Mouse (Mus musculus): ENCODE measurements around the gene Phldb2. TPM values are rescaled to one million over a fixed set of nuclear protein-coding genes. Genes with fewer than 3 reads are reported as not detected.

Gene Phldb2
- total RNA-seq, 2 experiments from 2014 or later, result 4.7 to 7.0 TPM

DNA sequence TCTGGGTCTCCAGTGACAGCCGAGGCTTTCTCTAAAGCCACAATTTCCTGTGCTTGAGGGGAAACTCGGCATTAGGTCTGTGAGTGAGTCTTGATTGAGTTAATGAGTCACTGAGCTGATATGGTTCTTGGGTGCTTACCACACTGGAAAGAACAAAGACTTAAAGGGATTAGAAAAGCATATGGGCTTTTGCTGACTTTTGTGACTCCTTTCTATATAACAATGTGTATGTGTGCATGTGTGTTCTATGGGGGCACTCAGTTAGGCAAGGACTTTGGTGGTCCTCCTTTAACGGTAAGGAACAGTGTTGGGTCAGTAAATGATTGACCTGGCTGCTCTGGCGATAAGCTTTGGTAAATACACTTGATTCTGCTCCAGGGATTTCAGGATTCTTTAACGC lies 897 bp downstream of the Phldb2 start:
- DNase-seq (ENCODE audit: extremely low spot score in 1 of 2, low spot score in 1 of 2), result no peak

DNA sequence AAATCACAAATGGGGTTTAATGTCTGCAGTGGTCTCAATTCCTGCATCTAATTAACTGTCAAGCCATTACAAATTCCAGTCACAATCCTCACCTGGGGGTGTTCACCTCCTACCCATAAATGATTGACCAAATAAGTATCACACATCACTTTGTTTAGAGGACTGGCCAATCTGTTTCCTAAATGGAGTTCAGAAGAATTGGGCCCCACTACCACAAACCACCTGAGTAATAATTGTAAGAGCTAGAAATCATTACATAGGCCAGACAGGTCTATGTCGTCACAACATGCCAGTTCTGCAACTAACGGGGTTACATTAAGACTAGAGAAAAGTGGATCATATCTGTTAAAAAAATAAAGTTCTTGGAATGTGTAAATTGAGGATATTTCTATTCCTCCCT lies 1.4 kb downstream of the Phldb2 start:
- no peak for DNase-seq (ENCODE audit: extremely low spot score in 1 of 2, low spot score in 1 of 2)

DNA sequence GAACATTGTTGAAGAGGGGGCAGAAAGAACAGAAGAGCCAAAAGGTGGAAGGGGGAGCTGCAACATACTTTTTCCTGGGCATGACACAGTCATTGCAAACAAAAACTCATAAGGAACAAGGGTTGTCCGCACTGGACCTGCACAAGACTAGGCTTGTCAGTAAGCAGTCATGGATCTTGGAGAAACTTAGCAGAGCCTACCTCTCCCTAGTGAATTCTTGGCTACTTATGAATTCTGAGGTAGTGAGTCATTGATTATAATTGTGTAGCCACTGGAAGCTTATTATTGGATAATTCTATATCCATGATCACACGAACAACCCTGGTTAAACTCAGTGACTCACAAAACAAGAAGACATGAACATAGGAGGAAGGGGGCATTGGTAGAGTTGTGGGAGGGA lies 7.1 kb downstream of the Phldb2 start:
- no peak for DNase-seq (ENCODE audit: extremely low spot score in 1 of 2, low spot score in 1 of 2)

DNA sequence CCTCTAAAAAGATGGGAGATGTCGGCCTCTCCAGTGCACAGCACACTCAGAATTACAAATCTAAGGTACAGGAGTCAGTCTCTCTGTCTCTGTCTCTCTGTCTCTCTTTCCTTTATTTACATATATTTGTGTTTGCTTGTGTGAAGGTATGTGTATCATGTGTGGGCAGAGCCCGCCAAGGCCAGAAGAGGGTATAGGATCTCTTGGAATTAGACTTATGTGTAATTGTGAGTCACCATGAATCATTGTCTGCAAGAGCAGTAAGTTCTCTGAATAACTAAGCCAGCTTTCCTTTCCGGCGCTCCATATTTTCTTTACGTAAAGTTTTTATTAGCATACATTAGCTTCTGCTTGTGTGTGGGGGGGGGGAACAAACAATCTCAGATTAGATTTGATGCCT lies 7.7 kb downstream of the Phldb2 start:
- DNase-seq (ENCODE audit: extremely low spot score in 1 of 2, low spot score in 1 of 2), result no peak

DNA sequence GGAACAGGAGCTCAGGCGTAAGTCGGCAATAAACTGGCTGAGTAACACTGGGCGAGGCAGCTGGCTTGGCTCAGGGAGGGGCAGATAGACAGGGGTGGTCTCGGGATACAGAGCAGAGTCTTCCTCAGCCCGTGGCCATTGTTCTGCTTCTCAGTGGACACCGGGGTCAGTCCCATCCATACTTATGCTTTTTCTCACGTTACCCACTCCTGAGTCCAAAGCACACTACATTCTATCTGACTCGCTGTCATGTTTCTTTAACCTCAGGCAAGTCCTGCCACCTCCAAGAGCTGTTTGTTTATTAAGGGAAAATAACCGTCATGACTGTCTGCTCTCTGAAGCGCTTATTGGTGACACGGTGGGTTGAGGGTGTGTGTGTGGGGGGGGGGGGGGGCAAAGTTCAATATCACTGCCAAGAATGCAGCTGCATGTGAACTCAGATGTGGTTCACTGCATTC lies 8.2 kb downstream of the Phldb2 start:
- DNase-seq (ENCODE audit: extremely low spot score in 1 of 2, low spot score in 1 of 2), result no peak

DNA sequence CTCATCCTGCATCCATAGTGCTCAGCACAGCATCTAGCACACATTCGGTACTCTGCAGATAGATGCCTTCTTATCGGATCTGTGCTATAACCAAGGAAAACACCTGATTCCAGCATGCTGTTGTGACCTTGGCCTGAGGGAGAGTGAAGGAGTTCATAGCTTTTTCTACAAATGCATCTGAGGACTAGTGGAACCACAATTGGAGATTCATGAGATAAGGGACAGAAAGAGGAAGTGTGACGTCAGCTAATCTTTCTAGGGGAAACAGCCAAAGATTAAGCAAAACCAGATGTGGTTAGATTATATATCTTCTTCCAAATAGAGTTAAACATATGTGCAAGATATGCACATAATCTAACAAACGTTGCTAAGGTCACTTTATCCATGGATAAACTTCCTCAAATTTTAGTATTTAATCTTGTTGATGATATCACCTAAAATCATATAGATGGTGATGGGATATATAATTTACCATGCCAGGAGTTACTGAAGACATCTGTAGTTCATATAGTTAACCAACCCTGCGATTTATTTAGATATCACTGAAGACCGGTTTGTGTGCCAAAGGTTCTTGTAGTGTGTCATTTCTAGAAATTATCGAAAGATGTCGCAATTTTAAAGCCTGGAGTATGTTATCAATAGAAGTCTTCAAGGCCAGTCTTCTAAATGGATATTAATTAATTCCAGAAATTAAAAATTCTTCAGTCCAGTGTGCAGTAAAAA lies 11.1 kb downstream of the Phldb2 start:
- DNase-seq (ENCODE audit: extremely low spot score in 1 of 2, low spot score in 1 of 2), result no peak

DNA sequence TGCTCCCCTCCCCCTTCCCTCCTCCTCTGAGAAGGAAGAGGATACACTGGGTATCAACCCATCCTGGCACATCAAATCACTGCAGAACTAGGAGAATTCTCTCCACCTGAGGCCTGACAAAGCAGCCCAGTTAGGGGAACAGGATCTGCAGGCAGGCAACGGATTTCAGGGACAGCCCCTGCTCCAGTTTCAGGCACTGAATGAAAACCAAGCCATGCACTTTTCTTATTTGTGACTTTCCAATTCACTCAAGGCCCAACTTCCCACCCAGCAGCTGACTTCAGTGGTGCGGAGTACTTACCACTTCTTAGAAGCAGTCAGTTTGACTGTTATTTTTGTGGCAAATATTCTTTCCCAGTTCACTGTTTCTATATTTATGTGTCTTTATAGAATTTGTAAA lies 12.7 kb downstream of the Phldb2 start:
- DNase-seq (ENCODE audit: extremely low spot score in 1 of 2, low spot score in 1 of 2), result no peak

DNA sequence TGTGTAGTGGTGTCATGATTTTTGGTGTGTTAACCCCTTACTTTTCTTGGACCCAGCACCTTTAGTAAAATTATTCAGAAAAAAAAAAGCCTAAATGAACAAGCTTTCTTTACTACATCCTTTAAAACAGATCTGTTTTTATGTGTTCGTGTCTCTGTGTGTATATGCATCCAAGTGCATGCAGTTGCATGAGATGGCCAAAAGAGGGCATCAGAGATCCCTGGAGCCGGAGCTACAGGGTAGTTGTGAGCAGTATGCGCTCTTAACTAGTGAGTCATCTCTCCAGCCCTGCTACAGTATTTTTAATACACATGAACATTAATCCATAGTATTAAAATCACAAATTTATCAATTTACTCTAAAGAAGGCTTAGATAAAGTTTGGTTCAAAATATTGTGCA lies 14.0 kb downstream of the Phldb2 start:
- no peak for DNase-seq (ENCODE audit: extremely low spot score in 1 of 2, low spot score in 1 of 2)

DNA sequence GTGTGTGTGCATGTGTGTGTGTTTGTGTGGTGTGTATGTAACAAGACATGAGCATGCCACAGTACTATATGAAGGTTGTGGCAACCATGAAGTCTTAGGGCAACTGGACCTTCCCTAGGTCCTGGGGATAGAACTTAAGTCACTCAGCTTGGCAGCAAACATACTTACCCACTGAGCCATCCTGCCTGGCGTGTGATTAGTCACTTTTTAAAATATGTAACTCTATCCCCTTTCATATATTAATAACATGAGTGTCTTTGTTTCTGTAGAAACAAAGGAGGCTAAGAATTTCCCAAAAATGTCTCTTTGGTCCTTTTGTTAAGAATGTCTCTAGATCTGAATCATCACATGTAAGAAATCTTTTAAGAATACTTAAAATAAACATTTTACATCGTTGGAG lies 16.0 kb downstream of the Phldb2 start:
- no peak for DNase-seq (ENCODE audit: extremely low spot score in 1 of 2, low spot score in 1 of 2)

DNA sequence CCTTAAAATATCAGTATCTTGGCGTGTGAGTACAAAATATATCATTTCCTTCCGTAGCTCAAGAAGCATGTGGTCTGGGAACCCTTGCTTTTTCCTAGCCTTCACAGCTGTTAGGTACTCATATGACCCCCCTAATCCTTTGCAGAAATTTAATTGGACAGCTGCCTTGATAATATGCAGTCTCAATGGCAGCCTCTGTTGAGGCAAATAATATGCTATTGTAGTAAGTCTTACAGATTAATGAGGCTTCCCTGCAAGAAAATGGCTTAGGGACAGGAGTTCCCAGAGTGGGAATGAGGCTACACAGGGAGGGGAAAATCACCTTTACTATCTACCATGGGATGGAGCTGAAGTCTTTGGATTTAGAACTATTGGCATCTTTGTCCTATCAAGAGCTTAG lies 16.9 kb downstream of the Phldb2 start:
- no peak for DNase-seq (ENCODE audit: extremely low spot score in 1 of 2, low spot score in 1 of 2)

DNA sequence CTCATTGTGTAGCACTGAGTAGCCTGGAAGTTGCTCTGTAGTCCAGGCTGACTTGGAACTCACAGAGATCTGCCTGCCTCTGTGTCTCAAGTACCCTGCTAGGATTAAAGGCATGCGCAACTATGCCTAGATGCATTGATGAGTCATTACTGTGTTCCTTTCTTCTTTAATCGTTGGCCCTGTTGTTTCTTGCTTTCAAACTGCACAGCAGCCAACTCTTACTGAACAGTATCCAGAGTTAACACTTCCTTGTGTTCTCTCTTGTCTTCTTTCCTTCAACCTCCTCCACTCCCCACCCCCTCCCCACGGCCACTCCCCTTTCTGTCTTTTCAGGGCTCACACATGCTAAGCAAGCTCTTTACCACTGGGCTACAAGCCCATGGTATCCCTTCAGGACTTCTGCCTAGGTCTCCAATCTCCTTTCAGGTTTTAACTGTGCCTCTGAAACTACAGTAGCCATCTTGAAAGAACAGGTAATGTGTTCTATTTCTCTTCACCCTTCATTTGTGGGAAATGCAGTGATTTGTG lies 17.4 kb downstream of the Phldb2 start:
- DNase-seq (ENCODE audit: extremely low spot score in 1 of 2, low spot score in 1 of 2), result no peak

DNA sequence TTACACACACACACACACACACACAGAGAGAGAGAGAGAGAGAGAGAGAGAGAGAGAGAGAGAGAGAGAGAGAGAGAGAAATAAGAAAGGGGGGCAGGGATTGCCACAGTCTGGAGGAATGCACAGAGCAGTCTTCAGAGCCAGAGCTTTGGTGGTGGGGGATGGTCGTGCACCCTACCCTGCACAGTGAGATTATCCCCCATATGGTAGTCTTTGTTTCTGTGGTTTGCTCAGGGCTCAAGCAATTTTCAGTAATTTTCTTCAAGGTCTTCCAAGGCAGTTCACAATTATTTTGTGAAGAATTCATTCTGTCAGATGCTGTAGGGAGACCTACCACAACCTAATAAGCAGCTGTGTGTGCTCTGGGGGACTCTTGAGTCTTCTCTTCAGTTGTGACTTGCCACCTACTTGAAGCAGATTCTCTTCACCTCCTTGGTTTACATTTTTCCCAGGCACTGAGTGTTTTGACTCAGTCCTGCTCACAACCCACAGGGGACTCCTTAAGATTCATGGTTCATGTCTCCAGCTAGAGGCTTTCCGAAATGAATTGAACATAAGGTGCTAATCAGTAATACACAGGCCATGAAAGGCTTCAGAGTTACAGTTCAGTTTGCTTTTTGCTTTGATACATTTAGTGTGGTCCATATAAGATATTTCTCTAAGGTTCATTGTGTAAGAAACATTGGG lies 18.5 kb downstream of the Phldb2 start:
- DNase-seq (ENCODE audit: extremely low spot score in 1 of 2, low spot score in 1 of 2), result no peak

DNA sequence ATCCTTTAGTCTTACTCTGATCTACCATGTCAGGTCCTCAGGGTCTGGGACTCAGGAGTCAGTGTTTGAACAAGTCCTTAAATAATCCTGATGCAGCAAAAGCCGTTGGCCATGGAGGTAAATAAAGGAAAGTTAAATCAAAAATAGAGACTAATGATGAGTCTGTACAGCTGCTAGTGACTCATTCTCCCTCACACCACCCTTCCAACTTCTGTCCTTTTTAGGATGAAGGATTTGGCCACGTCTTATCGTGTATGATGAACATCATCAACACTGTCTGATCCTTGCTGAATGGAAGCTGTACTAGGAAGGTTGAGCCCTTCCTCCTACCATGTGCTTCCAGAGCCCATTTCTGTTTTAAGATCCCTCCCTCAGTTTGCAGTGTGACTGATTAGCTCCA lies 23.1 kb downstream of the Phldb2 start:
- no peak for DNase-seq (ENCODE audit: extremely low spot score in 1 of 2, low spot score in 1 of 2)

DNA sequence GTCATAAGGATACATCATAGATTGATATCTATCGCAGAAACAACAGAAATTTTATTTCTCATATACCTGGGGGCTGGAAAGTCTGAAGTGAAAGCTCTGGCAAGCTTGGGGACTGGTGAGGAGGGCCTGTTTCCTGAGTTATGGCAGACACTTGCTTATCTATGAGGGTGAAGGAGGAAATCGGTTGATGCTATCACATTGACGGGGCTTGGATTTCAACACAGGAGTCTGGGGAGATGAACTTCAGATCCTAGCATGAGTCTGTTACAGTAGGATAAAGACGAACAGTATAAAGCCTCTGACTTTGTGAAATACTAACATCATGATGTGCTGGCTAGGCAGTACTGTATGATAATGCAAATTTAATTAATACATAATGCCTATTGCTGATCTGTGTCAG lies 25.3 kb downstream of the Phldb2 start:
- no peak for DNase-seq (ENCODE audit: extremely low spot score in 1 of 2, low spot score in 1 of 2)

DNA sequence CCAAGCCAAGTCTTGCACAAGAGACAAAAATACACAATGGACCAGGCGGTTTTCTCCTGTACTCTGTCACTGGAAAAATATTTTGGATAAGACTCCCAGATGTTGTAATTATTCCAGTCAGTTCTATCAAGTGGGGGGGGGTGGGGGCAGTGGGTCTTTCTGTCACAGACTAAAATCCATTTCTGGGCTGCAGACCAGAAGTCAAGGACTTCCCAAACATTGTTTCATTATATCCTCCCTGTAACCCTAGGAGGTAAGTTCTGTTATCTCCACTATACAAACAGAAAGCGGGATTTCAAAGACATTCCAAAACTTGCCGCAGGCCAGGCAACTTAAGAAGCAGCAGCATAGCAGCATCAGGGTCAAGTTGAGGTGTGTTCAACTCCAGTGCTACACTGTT lies 25.8 kb downstream of the Phldb2 start:
- no peak for DNase-seq (ENCODE audit: extremely low spot score in 1 of 2, low spot score in 1 of 2)

DNA sequence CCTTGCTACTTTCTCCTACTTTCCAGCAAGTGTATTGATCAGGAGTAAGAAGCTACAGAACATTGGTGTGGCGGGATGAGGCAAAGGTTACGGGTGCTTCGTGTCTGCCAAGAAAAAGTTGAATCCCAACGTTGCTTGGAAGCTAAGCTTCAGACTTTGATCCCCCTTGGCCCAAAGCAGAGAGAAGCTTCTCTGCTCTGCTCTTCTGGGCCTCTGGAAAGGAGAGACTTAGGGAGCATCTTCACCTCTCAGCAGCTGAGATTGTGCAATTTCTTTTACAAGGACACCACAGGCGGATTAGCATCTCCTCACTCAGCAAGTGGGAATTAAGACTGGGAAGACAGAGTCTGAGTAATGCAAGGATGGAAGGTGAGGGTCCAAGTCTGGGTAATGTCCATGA lies 26.5 kb downstream of the Phldb2 start:
- no peak for DNase-seq (ENCODE audit: extremely low spot score in 1 of 2, low spot score in 1 of 2)

DNA sequence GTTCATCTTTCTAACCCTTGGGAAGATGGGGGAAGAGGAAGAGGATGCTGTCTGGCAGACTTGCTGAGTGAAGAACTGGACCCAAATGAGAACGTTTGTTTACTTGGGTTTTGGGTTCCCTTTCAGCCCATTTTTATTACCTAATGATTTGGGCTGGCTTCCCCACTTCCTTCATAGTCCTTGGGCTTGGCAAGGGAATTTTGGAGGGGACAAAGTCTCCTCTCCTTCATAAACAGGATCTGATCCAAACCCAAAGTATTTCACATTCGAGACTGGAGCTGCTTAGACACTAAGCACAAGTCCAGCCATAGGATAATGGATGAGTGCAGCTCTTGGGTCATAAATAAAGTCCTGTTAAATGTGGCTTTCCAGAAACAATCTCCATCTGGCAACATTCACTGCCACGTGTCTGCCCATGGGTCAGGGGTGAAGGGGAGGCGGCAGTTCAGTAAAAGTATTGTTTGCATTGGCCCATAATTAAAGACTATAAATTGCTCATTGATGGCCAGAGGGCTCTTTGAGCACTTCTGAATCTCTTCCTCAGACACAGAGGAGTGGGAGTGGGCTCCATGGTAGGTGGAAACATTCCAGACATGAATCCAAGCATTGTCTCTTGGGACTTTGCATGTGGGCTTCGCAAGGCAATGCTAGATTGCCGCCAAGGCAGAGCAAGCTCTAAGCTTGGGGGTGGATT lies 29.5 kb downstream of the Phldb2 start:
- DNase-seq (ENCODE audit: extremely low spot score in 1 of 2, low spot score in 1 of 2), result no peak

DNA sequence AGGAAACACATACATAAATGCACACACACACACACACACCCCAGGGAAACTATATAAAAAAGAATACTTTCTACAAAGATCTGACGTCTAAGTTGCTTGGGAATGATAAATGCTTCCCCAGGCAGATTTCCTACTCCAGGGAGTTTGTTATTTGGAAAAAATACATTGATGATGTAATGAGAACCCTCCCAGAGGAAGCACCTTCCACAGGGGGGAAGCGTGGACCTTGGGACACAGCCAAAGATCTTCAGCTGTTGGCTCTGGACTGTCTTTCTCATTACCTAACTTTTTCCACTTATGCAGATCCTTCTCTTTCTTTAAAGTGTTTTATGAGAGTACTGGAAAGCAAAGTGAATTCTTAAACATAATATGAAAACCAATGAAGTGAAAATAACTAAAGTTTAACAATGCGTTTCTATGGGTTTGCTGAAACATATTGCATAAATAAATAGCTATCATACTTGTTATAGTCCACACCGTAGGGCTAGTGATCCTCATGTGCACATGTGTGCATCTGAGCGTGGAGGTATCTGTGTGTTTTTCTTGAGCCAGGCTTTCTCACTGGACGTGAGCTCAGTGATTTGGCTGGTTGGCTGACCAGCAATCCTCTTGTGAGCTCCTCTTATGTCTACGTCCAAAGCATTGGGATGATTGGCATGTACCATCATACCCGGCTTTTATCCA lies 30.7 kb downstream of the Phldb2 start:
- DNase-seq (ENCODE audit: extremely low spot score in 1 of 2, low spot score in 1 of 2), result no peak

DNA sequence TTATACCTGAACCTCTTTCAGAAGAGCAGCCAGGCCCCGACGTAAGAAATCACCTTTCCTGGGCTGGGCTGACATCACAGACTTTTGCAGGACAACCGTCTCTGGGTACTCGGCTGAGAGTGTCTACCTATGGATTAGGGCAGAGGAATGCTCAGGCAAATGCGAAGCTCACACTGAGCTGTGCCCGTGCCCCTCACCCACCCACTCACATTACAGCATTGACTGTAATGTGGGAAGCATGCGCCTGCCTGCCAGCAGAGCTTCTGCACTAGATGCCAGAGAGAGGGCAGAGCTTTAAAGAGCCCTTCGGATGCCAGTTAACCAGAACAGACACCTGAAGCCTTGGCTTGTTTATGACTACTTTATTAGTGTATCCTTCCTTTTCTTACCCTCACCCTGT lies 33.8 kb downstream of the Phldb2 start:
- DNase-seq (ENCODE audit: extremely low spot score in 1 of 2, low spot score in 1 of 2), result peak in 1 of 2 experiments; percentile 20

DNA sequence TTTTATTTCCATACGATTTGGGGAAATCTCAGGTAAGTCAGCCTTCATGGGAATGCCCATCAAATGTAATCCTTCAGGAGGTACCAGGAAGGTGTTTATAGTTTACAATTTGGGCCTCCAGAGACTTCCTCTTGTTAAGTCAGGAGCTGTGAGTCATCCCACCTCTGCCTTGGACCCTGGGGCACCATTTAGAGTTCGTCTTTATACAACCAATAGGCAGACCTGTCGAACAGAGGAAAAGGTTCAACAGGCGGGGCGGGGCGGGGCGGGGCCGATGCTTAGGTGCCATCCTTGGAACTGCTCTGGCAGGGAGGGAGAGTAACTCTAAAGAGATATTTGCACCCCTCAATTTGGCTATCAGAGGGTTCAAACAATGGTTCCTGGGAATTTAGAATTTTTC lies 49.8 kb downstream of the Phldb2 start:
- DNase-seq (ENCODE audit: extremely low spot score in 1 of 2, low spot score in 1 of 2), result no peak

DNA sequence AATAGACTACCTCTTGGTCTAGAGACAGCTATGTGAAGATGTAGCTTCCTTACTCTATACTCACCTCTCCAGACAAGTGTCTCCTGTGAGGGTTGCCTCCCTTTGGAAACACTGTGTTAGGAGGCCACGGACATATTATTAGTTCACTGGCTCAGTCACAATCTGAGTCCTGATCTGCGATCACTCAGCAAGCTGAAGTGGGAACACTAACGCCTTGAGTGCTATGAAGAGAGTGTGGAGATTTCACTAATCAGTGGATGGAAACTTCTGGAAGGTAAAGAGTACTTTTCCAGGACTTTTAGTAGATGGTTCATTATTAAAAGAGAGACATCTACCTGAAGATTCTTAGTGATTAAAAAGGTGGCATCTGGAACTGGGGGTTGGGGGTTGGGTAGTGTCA lies 54.9 kb downstream of the Phldb2 start:
- no peak for DNase-seq (ENCODE audit: extremely low spot score in 1 of 2, low spot score in 1 of 2)

Measured in layer of hippocampus, postnatal 25 days (tissue).